Mouse (Mus musculus) limb, embryonic 15.5 days (tissue): ENCODE results near the gene Gm9803. TPM values are rescaled to one million over a fixed set of nuclear protein-coding genes. Genes with fewer than 3 reads are reported as not detected.

ENCODE experiments used
- ATAC-seq: fragments of 200-750 bp; cut with Nextera tagmentation; 2 replicates; pipeline ENCODE4 v1.8.0; 2017; ENCODE audit warnings: low read depth, moderate TSS enrichment; ENCODE audit not compliant: insufficient number of reproducible peaks, low FRiP score, low TSS enrichment
- H3K27ac ChIP-seq: fragments of 300-500 bp; sonication (generic); 2 replicates; pipeline ENCODE4 v1.5.1; 2015; ENCODE audit warnings: moderate library complexity, mild to moderate bottlenecking, inconsistent platforms
- H3K27me3 ChIP-seq: fragments of 300-500 bp; sonication (generic); 2 replicates; pipeline ENCODE4 v1.6.1; 2015; ENCODE audit warnings: inconsistent platforms
- H3K36me3 ChIP-seq: fragments of 300-500 bp; sonication (generic); 2 replicates; pipeline ENCODE4 v1.6.1; 2015; ENCODE audit warnings: inconsistent platforms
- H3K4me1 ChIP-seq: fragments of 300-500 bp; sonication (generic); 2 replicates; pipeline ENCODE4 v1.6.1; 2015; ENCODE audit warnings: inconsistent platforms
- H3K4me2 ChIP-seq: fragments of 300-500 bp; sonication (generic); 2 replicates; pipeline ENCODE4 v1.6.1; 2015; ENCODE audit warnings: mild to moderate bottlenecking, inconsistent platforms
- H3K4me3 ChIP-seq: fragments of 300-500 bp; sonication (generic); 2 replicates; pipeline ENCODE4 v1.5.1; 2015; ENCODE audit warnings: mild to moderate bottlenecking, inconsistent platforms
- H3K9ac ChIP-seq: fragments of 300-500 bp; sonication (generic); 2 replicates; pipeline ENCODE4 v1.6.1; 2015; ENCODE audit warnings: inconsistent platforms
- H3K9me3 ChIP-seq: fragments of 300-500 bp; sonication (generic); 2 replicates; pipeline ENCODE4 v1.6.1; 2016; ENCODE audit warnings: inconsistent platforms
- WGBS: fragments of 180-500 bp; shearing (Covaris S2); methylation state at CpG from one replicate; pipeline ENCODE4 v1.1.7; 2015; 5-methylcytosine and 5-hydroxymethylcytosine counted together
- polyA plus RNA-seq: library from polyadenylated mRNA; unstranded; fragments of >200 nt; fragmentation: Nextera tagmentation; extraction: Ambion mirVana; gene quantifications from 2 replicates; pipeline ENCODE4 v1.2.1, GENCODE M21; 2015

Gene Gm9803
- polyA plus RNA-seq, 1 experiment from 2014 or later: 13.2 TPM

GRCm38 (mm10) chr10:43550923-43551322 lies 27.0 kb downstream of the Gm9803 start:
- no peak for ATAC-seq
- Histone ChIP-seq H3K27ac (no peak overlapping the region), H3K4me3 (no peak overlapping the region), H3K9me3 (no peaks in the 10 kb centered on the region), H3K9ac (no peak overlapping the region), H3K4me1 (no peaks in the 10 kb centered on the region), H3K27me3 (no peaks in the 10 kb centered on the region), H3K4me2 (no peak overlapping the region), H3K36me3 (no peaks in the 10 kb centered on the region)
- WGBS: 25% methylated on average over 3 of the region's 3 CpGs

- H3K4me3 ChIP-seq: no peak overlapping the region
- H3K27ac ChIP-seq: no peak overlapping the region
- no peaks in the 10 kb centered on the region for H3K27me3 ChIP-seq
- no peaks in the 10 kb centered on the region for H3K9me3 ChIP-seq
- WGBS: 35% methylated on average over 3 of the region's 3 CpGs
- ATAC-seq: no peak
- H3K4me2 ChIP-seq: no peak overlapping the region
- no peak overlapping the region for H3K9ac ChIP-seq
- no peaks in the 10 kb centered on the region for H3K4me1 ChIP-seq
- no peaks in the 10 kb centered on the region for H3K36me3 ChIP-seq
Observed at GRCm38 (mm10) chr10:43551388-43551787, 27.5 kb downstream of the Gm9803 start.

- ATAC-seq: no peak
- WGBS: 87% methylated on average over 5 of the region's 5 CpGs
- Histone ChIP-seq H3K36me3 (no peaks in the 10 kb centered on the region), H3K4me1 (no peaks in the 10 kb centered on the region), H3K4me3 (no peak overlapping the region), H3K27me3 (no peaks in the 10 kb centered on the region), H3K27ac (no peak overlapping the region), H3K4me2 (no peak overlapping the region), H3K9me3 (no peaks in the 10 kb centered on the region), H3K9ac (no peak overlapping the region)
Observed at GRCm38 (mm10) chr10:43557630-43558165, 33.8 kb downstream of the Gm9803 start.

- Histone ChIP-seq H3K36me3 (no peaks in the 10 kb centered on the region), H3K4me2 (no peak overlapping the region), H3K27ac (no peak overlapping the region), H3K27me3 (no peaks in the 10 kb centered on the region), H3K9ac (no peak overlapping the region), H3K4me1 (no peaks in the 10 kb centered on the region), H3K4me3 (no peak overlapping the region), H3K9me3 (no peaks in the 10 kb centered on the region)
- WGBS: 67% methylated on average over 11 of the region's 11 CpGs
- no peak for ATAC-seq
Observed at GRCm38 (mm10) chr10:43559313-43559712, 35.4 kb downstream of the Gm9803 start.

GRCm38 (mm10) chr10:43560765-43561164 lies 36.9 kb downstream of the Gm9803 start:
- 43% methylated on average over 2 of the region's 2 CpGs for WGBS
- Histone ChIP-seq H3K36me3 (no peaks in the 10 kb centered on the region), H3K4me2 (no peak overlapping the region), H3K9me3 (no peaks in the 10 kb centered on the region), H3K4me3 (no peak overlapping the region), H3K27me3 (no peaks in the 10 kb centered on the region), H3K27ac (no peak overlapping the region), H3K4me1 (no peaks in the 10 kb centered on the region), H3K9ac (no peak overlapping the region)
- ATAC-seq: no peak

- 88% methylated on average over 2 of the region's 2 CpGs for WGBS
- ATAC-seq: no peak
- Histone ChIP-seq H3K9me3 (no peaks in the 10 kb centered on the region), H3K4me2 (no peak overlapping the region), H3K36me3 (no peaks in the 10 kb centered on the region), H3K9ac (no peak overlapping the region), H3K27ac (no peak overlapping the region), H3K27me3 (no peaks in the 10 kb centered on the region), H3K4me3 (no peak overlapping the region), H3K4me1 (no peaks in the 10 kb centered on the region)
Observed at GRCm38 (mm10) chr10:43561311-43561710, 37.4 kb downstream of the Gm9803 start.

Other genes with a start within 250 kb of the Gm9803 start
- 3.1 and 3.8 TPM in 2 replicates for gene Bend3, start 45.3 kb upstream of the Gm9803 start, polyA plus RNA-seq
- 58.3 and 60.6 TPM in 2 replicates for gene 1700021F05Rik, start 16.9 kb downstream of the Gm9803 start, polyA plus RNA-seq
- gene Cd24a, start 54.2 kb downstream of the Gm9803 start, polyA plus RNA-seq: 178 and 209 TPM in 2 replicates